Mouse (Mus musculus): ENCODE data around the gene Bcl2. TPM values are rescaled to one million over a fixed set of nuclear protein-coding genes. Genes with fewer than 3 reads are reported as not detected.
A peak's percentile ranks its signal among the peaks of the same experiment; 100 is the strongest.

The Bcl2 gene
- polyA plus RNA-seq, 1 experiment from 2014 or later = 11.7 TPM

- Histone ChIP-seq H3K27ac (no peak overlapping the region), H3K9me3 (replicated peaks) (no peaks in the 10 kb centered on the region), H3K27me3 (ENCODE audit: low read depth, poor library complexity, severe bottlenecking) (no peaks in the 10 kb centered on the region), H3K4me1 (no peaks in the 10 kb centered on the region), H3K36me3 (no peaks in the 10 kb centered on the region), H3K4me3 (no peak overlapping the region)
- no peak for DNase-seq (ENCODE audit: low spot score)
- WGBS = 89% methylated on average over 4 of the region's 4 CpGs
These were observed 69.5 kb downstream of the Bcl2 start for GRCm38 (mm10) chr1:106644566-106644965.

DNA sequence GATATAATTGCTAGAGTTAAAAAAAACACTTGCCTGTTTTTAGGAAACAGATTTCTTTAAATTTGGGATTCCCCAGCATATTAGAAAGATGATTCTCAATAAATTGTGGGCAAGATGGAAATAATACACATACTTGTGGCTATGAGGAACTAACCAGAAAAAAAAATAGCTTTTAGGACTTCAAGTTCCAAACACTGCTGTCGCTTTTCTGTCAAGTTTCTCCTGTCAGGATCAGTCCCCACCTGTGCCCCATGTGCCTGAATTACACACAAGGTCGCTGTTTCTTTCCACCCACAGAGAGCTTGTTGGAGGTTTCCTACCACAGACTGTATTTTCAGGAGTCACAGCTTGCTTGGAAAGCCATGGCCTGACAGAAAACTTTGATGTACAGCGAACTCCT, 70.5 kb downstream of the Bcl2 start:
- H3K9me3 ChIP-seq (replicated peaks) = no peaks in the 10 kb centered on the region
- H3K4me1 ChIP-seq = no peaks in the 10 kb centered on the region
- no peak for DNase-seq (ENCODE audit: low spot score)
- H3K36me3 ChIP-seq = no peaks in the 10 kb centered on the region
- H3K27me3 ChIP-seq (ENCODE audit: low read depth, poor library complexity, severe bottlenecking) = no peaks in the 10 kb centered on the region
- no peak overlapping the region for H3K4me3 ChIP-seq
- H3K27ac ChIP-seq = no peak overlapping the region
- WGBS = 74% methylated on average over 3 of the region's 3 CpGs

GRCm38 (mm10) chr1:106640577-106640976, 73.5 kb downstream of the Bcl2 start:
- Histone ChIP-seq H3K4me3 (no peak overlapping the region), H3K27ac (no peak overlapping the region), H3K27me3 (ENCODE audit: low read depth, poor library complexity, severe bottlenecking) (no peaks in the 10 kb centered on the region), H3K36me3 (no peaks in the 10 kb centered on the region), H3K4me1 (peaks cover 7% of the 10 kb centered on the region), H3K9me3 (replicated peaks) (no peaks in the 10 kb centered on the region)
- 95% methylated on average over 1 of the region's 1 CpGs for WGBS
- DNase-seq (ENCODE audit: low spot score) = no peak

DNA sequence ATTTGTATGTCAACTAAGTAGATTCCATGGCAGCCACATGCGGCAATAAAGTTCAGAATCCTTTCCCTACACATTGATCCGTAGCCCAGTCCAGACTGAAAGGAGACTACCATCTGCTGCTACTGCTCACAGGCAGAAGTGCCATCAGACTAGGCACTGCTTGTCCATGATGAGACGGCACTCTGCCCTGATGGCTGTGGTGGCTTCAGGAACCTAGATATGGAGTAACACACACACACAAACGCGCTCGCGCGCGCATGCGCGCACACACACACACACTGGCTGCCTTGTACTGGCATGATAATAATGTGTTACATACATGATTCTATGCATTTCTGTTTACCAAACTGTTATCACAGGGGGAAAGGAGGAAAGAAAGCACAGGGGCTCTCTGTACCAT, 76.4 kb downstream of the Bcl2 start:
- H3K36me3 ChIP-seq = no peaks in the 10 kb centered on the region
- H3K4me3 ChIP-seq = no peak overlapping the region
- H3K9me3 ChIP-seq (replicated peaks) = no peaks in the 10 kb centered on the region
- H3K27me3 ChIP-seq (ENCODE audit: low read depth, poor library complexity, severe bottlenecking) = no peaks in the 10 kb centered on the region
- 96% methylated on average over 11 of the region's 11 CpGs for WGBS
- H3K27ac ChIP-seq = no peak overlapping the region
- H3K4me1 ChIP-seq = peaks cover 7% of the 10 kb centered on the region
- DNase-seq (ENCODE audit: low spot score) = no peak

DNA sequence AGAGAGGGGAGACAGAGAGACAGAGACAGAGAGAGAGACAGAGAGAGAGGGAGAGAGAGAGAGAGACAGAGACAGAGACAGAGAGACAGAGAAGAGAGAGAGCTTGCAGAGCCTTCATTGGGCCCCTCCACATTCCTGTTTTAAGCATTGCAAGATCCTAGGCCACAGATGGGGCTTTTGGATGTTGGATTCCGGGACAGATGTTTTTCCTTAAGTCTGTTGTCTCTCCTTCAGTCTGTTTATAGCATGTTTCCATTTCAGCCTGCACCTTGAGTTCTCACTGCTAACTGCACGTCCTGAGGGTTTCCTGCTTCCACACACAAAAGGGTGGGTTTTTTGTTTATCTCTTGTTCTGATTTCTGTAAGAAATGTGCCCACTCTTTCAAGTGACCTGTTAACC, 77.4 kb downstream of the Bcl2 start:
- no peaks in the 10 kb centered on the region for H3K36me3 ChIP-seq
- 36% methylated on average over 2 of the region's 2 CpGs for WGBS

GRCm38 (mm10) chr1:106633207-106633606, 80.9 kb downstream of the Bcl2 start:
- no peak overlapping the region for H3K27ac ChIP-seq
- WGBS = 50% methylated on average over 3 of the region's 3 CpGs
- no peak overlapping the region for H3K4me3 ChIP-seq
- H3K4me1 ChIP-seq = peaks cover 28% of the 10 kb centered on the region
- no peaks in the 10 kb centered on the region for H3K27me3 ChIP-seq (ENCODE audit: low read depth, poor library complexity, severe bottlenecking)
- H3K36me3 ChIP-seq = no peaks in the 10 kb centered on the region
- H3K9me3 ChIP-seq (replicated peaks) = no peaks in the 10 kb centered on the region
- no peak for DNase-seq (ENCODE audit: low spot score)

More for the DNA sequence above, 77.4 kb downstream of the Bcl2 start:
- no peak overlapping the region for H3K27ac ChIP-seq
- DNase-seq (ENCODE audit: low spot score) = no peak
- no peaks in the 10 kb centered on the region for H3K27me3 ChIP-seq (ENCODE audit: low read depth, poor library complexity, severe bottlenecking)
- no peak overlapping the region for H3K4me3 ChIP-seq
- H3K4me1 ChIP-seq = peaks cover 7% of the 10 kb centered on the region
- no peaks in the 10 kb centered on the region for H3K9me3 ChIP-seq (replicated peaks)

- no peak for DNase-seq (ENCODE audit: low spot score)
- no peaks in the 10 kb centered on the region for H3K9me3 ChIP-seq (replicated peaks)
- H3K4me1 ChIP-seq = peaks cover 27% of the 10 kb centered on the region
- H3K36me3 ChIP-seq = no peaks in the 10 kb centered on the region
- 96% methylated on average over 3 of the region's 3 CpGs for WGBS
- no peak overlapping the region for H3K27ac ChIP-seq
- no peaks in the 10 kb centered on the region for H3K27me3 ChIP-seq (ENCODE audit: low read depth, poor library complexity, severe bottlenecking)
- H3K4me3 ChIP-seq = no peak overlapping the region
These were observed 82.1 kb downstream of the Bcl2 start for GRCm38 (mm10) chr1:106631869-106632463.

- WGBS = 88% methylated on average over 2 of the region's 2 CpGs
- H3K9me3 ChIP-seq (replicated peaks) = no peaks in the 10 kb centered on the region
- H3K27me3 ChIP-seq (ENCODE audit: low read depth, poor library complexity, severe bottlenecking) = no peaks in the 10 kb centered on the region
- H3K4me3 ChIP-seq = no peak overlapping the region
- H3K36me3 ChIP-seq = no peaks in the 10 kb centered on the region
- H3K4me1 ChIP-seq = peaks cover 21% of the 10 kb centered on the region
- H3K27ac ChIP-seq = no peak overlapping the region
- DNase-seq (ENCODE audit: low spot score) = no peak
These were observed 83.1 kb downstream of the Bcl2 start for GRCm38 (mm10) chr1:106630973-106631372.

DNA sequence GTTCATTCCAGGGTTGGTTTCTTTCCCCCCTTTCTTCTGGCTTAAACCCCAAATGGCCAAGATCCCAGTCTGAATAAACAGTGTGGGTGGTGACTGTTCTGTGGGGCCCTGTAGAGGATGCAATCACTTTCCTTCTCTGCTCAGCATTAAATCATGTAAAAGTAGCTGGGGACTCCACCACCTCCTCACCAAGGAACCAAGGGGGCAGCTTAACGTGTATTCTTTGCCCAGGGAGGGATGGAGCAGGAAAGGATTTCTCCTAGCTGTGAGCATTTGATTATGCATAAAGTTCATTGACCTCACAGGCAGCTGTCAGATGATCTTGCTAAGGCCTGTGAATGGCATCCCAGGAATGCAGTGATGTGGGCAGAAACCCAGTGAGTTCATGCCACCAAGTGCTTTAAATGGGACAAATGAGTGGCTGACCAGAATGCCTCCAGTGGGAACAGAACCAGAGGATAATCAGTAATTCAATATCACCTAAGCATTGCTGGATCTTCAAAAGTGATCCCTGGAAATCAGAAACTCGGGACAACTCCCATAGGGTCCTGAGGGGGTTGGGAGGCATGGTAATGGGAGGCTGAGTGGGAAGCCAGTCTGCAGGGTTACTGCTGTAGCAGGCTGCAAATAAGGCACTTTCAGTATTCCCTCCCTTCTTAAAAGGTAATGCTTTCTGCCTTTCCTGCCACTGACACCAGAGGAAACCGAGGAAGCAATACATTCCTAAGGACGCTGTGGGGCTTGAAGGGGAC, 84.0 kb downstream of the Bcl2 start:
- H3K4me3 ChIP-seq = no peak overlapping the region
- WGBS = 8% methylated on average over 4 of the region's 4 CpGs
- no peaks in the 10 kb centered on the region for H3K27me3 ChIP-seq (ENCODE audit: low read depth, poor library complexity, severe bottlenecking)
- peaks cover 21% of the 10 kb centered on the region for H3K4me1 ChIP-seq
- DNase-seq (ENCODE audit: low spot score) = no peak
- no peak overlapping the region for H3K27ac ChIP-seq
- H3K9me3 ChIP-seq (replicated peaks) = no peaks in the 10 kb centered on the region
- no peaks in the 10 kb centered on the region for H3K36me3 ChIP-seq

GRCm38 (mm10) chr1:106629470-106629830, 84.6 kb downstream of the Bcl2 start:
- Histone ChIP-seq H3K4me3 (no peak overlapping the region), H3K27ac (0 out of 2 replicates have a peak overlapping the region, but pooled peaks have one; percentile 19), H3K9me3 (replicated peaks) (no peaks in the 10 kb centered on the region), H3K36me3 (no peaks in the 10 kb centered on the region), H3K27me3 (ENCODE audit: low read depth, poor library complexity, severe bottlenecking) (no peaks in the 10 kb centered on the region), H3K4me1 (peaks cover 21% of the 10 kb centered on the region)
- 5% methylated on average over 4 of the region's 4 CpGs for WGBS
- DNase-seq (ENCODE audit: low spot score) = no peak

DNA sequence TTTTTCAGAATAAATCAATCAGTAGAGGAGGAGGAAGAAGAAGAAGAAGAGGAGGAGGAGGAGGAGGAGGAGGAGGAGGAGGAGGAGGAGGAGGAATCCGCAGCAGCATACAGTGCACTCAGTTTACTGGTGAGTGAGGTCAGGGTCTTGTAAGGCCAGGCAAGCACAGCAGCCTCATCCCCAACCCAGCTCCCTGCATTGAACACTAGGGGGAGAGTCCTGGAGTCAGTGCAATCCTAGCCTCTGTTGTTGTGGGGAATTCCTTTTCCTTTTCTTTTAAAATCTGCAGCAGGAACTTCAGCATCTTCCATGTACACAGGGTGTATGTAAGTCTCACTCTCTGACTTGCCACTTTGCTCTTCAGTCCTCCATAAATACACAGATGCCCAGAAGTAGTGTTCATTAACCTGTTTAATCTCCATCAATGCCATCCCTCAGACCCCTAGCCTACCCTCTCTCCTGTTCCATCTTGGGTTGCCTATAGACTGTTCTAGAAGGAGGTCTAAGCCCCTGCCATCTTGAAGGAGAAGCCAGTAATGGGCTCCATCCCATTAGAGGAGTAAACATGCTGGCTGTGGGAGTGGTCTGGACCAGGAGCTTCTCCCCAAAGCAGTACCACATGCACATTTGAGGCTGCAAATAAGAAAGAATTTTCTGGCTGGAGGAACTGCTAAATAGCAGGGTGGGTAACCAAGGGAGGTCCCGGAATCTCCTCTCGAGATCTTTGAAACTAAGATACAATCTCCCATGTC, 85.2 kb downstream of the Bcl2 start:
- no peaks in the 10 kb centered on the region for H3K9me3 ChIP-seq (replicated peaks)
- WGBS = 35% methylated on average over 3 of the region's 3 CpGs
- no peaks in the 10 kb centered on the region for H3K36me3 ChIP-seq
- H3K27me3 ChIP-seq (ENCODE audit: low read depth, poor library complexity, severe bottlenecking) = no peaks in the 10 kb centered on the region
- H3K4me1 ChIP-seq = peaks cover 21% of the 10 kb centered on the region
- H3K27ac ChIP-seq = 0 out of 2 replicates have a peak overlapping the region, but pooled peaks have one; percentile 19
- no peak for DNase-seq (ENCODE audit: low spot score)
- no peak overlapping the region for H3K4me3 ChIP-seq

- Histone ChIP-seq H3K9me3 (replicated peaks) (no peaks in the 10 kb centered on the region), H3K27ac (no peak overlapping the region), H3K27me3 (ENCODE audit: low read depth, poor library complexity, severe bottlenecking) (no peaks in the 10 kb centered on the region), H3K4me3 (no peak overlapping the region), H3K4me1 (peaks cover 21% of the 10 kb centered on the region), H3K36me3 (no peaks in the 10 kb centered on the region)
- DNase-seq (ENCODE audit: low spot score) = no peak
These were observed 85.8 kb downstream of the Bcl2 start for GRCm38 (mm10) chr1:106628279-106628678.

- Histone ChIP-seq H3K4me1 (peaks cover 21% of the 10 kb centered on the region), H3K36me3 (no peaks in the 10 kb centered on the region), H3K4me3 (no peak overlapping the region), H3K27me3 (ENCODE audit: low read depth, poor library complexity, severe bottlenecking) (no peaks in the 10 kb centered on the region), H3K9me3 (replicated peaks) (no peaks in the 10 kb centered on the region), H3K27ac (no peak overlapping the region)
- WGBS = 73% methylated on average over 5 of the region's 5 CpGs
- DNase-seq (ENCODE audit: low spot score) = no peak
These were observed 86.8 kb downstream of the Bcl2 start for GRCm38 (mm10) chr1:106627241-106627640.

Measured in limb, embryonic 10.5 days (tissue).